Mouse (Mus musculus) megakaryocyte, adult 5-6 weeks (primary cell): ENCODE results near the gene Gm8020. TPM values are rescaled to one million over a fixed set of nuclear protein-coding genes. Genes with fewer than 3 reads are reported as not detected.
"Not testable (repeated sequence)": the region's sequence is repeated elsewhere in the genome, so short reads cannot be mapped to it uniquely, and the experiment has no call there.

Source experiments
- ATAC-seq: 2 replicates; pipeline ENCODE4 v1.8.0; 2016; ENCODE audit warnings: mild to moderate bottlenecking, inconsistent platforms; ENCODE audit not compliant: poor library complexity, severe bottlenecking
- total RNA-seq, 2 experiments: library from RNA; stranded (forward) in 1 of 2; stranded (reverse) in 1 of 2; fragments of 153-499, 151-499 nt in 1 of 2; fragments of 221-1000, 200-1000 nt in 1 of 2; gene quantifications; 2 replicates each; pipeline versions ENCODE4 v1.2.3 to v1.2.4; 2015 to 2017

The Gm8020 gene
- total RNA-seq (2015) (not detected in 2 replicates), total RNA-seq (2017) (not detected in 2 replicates)

DNA sequence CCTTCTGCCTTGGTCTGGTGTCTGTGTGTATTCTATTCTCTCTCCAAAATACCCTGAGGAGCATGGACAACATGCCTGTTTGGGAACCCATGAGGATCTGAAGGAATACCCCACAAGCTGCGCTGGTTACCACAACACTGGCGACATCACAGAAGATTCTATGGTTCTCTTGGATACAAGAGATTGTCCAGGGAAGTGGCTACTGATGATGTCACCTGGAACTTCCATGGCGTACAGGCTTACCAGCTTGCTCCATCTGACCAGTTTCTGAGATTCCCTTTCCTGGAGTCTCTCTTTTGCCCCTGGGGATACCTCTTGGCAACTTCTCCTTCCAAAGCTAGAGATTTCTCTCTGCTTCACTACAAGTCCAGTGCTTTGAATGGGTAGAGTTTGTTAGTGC is at the start of gene Gm8020:
Gene Gm8020, minus strand, starts transcription at position 101 of the 400 bp plus-strand sequence.
- not testable (repeated sequence) for ATAC-seq

DNA sequence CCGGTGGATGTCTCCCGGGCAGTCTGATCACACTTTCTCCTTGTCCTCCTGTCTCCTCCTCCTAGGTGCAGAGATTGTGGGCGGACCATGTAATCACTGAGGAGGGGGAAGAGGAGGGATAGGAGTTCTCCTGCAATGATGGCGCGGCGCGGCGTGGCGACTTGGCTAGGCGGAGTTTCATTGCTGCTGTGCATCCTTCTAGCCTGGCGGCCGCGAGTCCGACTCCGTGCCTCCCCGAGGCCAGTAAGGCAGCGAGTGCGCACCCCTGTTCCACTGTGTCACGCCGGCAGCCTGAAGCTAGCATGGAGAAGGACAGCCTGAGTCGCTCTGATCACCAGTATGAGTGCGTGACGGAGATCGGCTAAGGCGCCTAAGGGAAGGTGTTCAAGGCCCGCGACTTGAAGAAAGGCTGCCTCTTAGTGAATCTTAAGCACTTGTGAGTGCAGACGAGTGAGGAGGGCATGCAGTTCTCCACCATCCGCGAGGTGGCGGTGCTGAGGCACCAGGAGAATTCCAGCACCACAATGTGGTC is 41.1 kb upstream of the Gm8020 start:
- ATAC-seq, result not testable (repeated sequence)

DNA sequence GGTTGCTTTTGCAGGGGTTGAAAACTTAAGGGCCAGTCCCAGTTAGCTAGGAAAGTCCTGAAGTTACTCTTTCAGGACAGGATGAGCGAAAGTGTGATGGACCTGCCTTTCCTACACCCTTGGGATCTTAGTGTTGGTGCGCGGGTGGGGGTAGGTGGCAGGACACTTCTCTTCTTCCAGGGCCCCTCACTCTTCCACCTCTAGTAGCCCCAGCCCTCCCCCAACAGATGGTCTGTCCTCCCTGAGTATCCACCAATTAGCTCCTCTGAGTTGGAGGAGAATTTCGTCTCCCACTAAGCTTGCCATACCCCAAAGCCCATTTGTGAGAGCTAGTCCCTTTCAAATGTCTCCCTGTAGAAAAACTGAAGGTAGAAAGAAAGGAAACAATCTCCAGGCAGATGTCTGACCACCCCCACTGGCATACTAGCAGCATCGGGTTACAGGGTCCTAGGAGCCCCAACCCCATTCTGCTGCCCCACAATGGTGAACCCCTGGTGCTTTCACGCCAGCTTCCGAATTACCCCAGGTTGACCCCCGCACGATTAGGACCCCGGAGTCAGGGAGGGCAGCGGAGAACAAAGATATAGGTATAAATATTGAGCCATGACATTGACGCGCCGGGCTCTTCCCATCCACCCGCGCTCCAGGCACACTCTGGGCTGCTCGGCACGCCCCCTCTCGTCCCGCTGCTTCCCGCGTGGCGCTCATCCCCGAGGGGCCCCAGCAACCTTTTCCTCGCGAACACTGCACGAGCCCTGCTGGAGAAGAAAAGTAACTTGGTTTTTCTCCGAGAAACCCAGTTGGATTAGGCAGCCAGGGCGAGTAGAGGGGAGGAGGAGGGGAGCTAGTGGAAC is 40.4 kb upstream of the Gm8020 start:
- not testable (repeated sequence) for ATAC-seq

DNA sequence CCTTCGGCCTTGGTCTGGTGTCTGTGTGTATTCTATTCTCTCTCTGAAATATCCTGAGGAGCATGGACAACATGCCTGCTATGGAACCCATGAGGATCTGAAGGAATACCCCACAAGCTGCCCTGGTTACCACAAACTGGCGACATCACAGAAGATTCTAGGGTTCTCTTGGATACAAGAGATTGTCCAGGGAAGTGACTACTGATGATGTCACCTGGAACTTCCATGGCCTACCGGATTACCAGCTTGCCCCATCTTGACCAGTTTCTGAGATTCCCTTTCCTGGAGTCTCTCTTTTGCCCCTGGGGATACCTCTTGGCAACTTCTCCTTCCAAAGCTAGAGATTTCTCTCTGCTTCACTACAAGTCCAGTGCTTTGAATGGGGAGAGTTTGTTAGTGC is 22.0 kb upstream of the Gm8020 start, which contains the start of gene Gm8024:
Gene Gm8024, minus strand, starts transcription at position 101 of the 400 bp plus-strand sequence.
- not testable (repeated sequence) for ATAC-seq

DNA sequence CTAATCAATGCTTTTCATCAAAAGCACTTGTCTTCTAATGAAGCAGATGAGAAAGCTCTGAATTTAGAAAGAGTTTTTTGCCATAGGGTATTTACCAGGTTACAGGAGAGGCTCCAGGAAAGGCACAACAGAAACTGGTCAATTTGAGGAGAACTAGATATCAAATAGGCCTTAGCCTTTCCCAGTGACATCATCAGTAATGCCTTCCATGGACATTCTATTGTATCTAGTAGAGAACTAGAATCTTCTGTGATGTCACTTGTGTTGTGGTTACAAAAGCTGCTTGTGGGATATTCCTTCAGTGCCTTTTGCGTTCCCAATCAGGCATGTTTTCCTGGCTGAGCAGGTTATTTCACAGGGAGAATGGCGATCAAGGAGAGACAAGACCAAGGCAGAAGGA is 38.6 kb downstream of the Gm8020 start, which contains the start of gene Gm8011:
Gene Gm8011, plus strand, starts transcription at position 301 of the 400 bp plus-strand sequence.
- not testable (repeated sequence) for ATAC-seq

Other genes starting within 250 kb of the Gm8020 start
- not detected in 2 replicates for gene Gm17026, start 242.3 kb downstream of the Gm8020 start, total RNA-seq (2015)
- gene Gm17026, start 242.3 kb downstream of the Gm8020 start, total RNA-seq (2017), result not detected in 2 replicates
- not detected in 2 replicates for gene Gm9611, start 205.0 kb downstream of the Gm8020 start, total RNA-seq (2015)
- gene Gm9611, start 205.0 kb downstream of the Gm8020 start, total RNA-seq (2017), result not detected in 2 replicates
- not detected in 2 replicates for gene Gm7995, start 192.1 kb downstream of the Gm8020 start, total RNA-seq (2015)
- not detected in 2 replicates for gene Gm7995, start 192.1 kb downstream of the Gm8020 start, total RNA-seq (2017)
- not detected in 2 replicates for gene Gm8005, start 62.7 kb downstream of the Gm8020 start, total RNA-seq (2015)
- not detected in 2 replicates for gene Gm8005, start 62.7 kb downstream of the Gm8020 start, total RNA-seq (2017)
- gene Gm8011, start 38.5 kb downstream of the Gm8020 start, total RNA-seq (2015), result not detected in 2 replicates
- gene Gm8011, start 38.5 kb downstream of the Gm8020 start, total RNA-seq (2017), result not detected in 2 replicates
- not detected in 2 replicates for gene Gm8024, start 21.9 kb upstream of the Gm8020 start, total RNA-seq (2015)
- gene Gm8024, start 21.9 kb upstream of the Gm8020 start, total RNA-seq (2017), result not detected in 2 replicates
- gene Gm17124, start 97.5 kb upstream of the Gm8020 start, total RNA-seq (2015), result not detected in 2 replicates
- gene Gm17124, start 97.5 kb upstream of the Gm8020 start, total RNA-seq (2017), result not detected in 2 replicates
- gene Gm3633, start 139.6 kb upstream of the Gm8020 start, total RNA-seq (2015), result not detected in 2 replicates
- not detected in 2 replicates for gene Gm3633, start 139.6 kb upstream of the Gm8020 start, total RNA-seq (2017)
- not detected in 2 replicates for gene Gm10378, start 153.6 kb upstream of the Gm8020 start, total RNA-seq (2015)
- not detected in 2 replicates for gene Gm10378, start 153.6 kb upstream of the Gm8020 start, total RNA-seq (2017)